Mouse (Mus musculus) lung, adult 10 weeks (tissue): Measurements from ENCODE around the gene Sun2. TPM values are rescaled to one million over a fixed set of nuclear protein-coding genes. Genes with fewer than 3 reads are reported as not detected.

Experiments
- polyA plus RNA-seq: library from polyadenylated mRNA; stranded (reverse); fragments of 350-450 nt; fragmentation: Illumina TruSeq; extraction: RNeasy Lipid Tissue Mini Kit (QIAGEN cat#74804); gene quantifications from one replicate; pipeline ENCODE4 v1.2.3, GENCODE M21; 2014; ENCODE audit warnings: low read depth, low replicate concordance; ENCODE audit not compliant: insufficient read depth

Sun2 gene
- 45.6 TPM for polyA plus RNA-seq

GRCm38 (mm10) chr15:79741921-79742705 is at the start of gene Sun2:
Gene Sun2 (minus strand): TSS chr15:79742536.

GRCm38 (mm10) chr15:79777749-79778148 is 35.4 kb upstream of the Sun2 start, which contains the start of gene Dnal4:
Gene Dnal4 (minus strand): TSS chr15:79777849.

GRCm38 (mm10) chr15:79690426-79691022 is 51.8 kb downstream of the Sun2 start, which contains the start of gene Gtpbp1:
Gene Gtpbp1 (plus strand): TSS chr15:79690845.

GRCm38 (mm10) chr15:79687646-79688267 is 54.6 kb downstream of the Sun2 start, which contains the start of gene Josd1:
Gene Josd1 (minus strand): TSS chr15:79687919.

Other genes with a start within 250 kb of the Sun2 start
- gene Kcnj4, start 237.3 kb downstream of the Sun2 start, polyA plus RNA-seq: not detected
- 17.2 TPM for gene Kdelr3, start 226.1 kb downstream of the Sun2 start, polyA plus RNA-seq
- 82.4 TPM for gene Ddx17, start 195.8 kb downstream of the Sun2 start, polyA plus RNA-seq
- gene Dmc1, start 137.4 kb downstream of the Sun2 start, polyA plus RNA-seq: 0.50 TPM
- gene Fam227a, start 83.6 kb downstream of the Sun2 start, polyA plus RNA-seq: 1.6 TPM
- 27.9 TPM for gene Cby1, start 83.3 kb downstream of the Sun2 start, polyA plus RNA-seq
- 128 TPM for gene Tomm22, start 71.7 kb downstream of the Sun2 start, polyA plus RNA-seq
- gene Josd1, start 54.6 kb downstream of the Sun2 start, polyA plus RNA-seq: 12.8 TPM
- 15.3 TPM for gene Gtpbp1, start 51.7 kb downstream of the Sun2 start, polyA plus RNA-seq
- gene Dnal4, start 35.3 kb upstream of the Sun2 start, polyA plus RNA-seq: 25.3 TPM
- gene Nptxr, start 62.2 kb upstream of the Sun2 start, polyA plus RNA-seq: 1.9 TPM
- gene Npcd, start 91.7 kb upstream of the Sun2 start, polyA plus RNA-seq: not detected
- gene Cbx6, start 92.2 kb upstream of the Sun2 start, polyA plus RNA-seq: 39.3 TPM
- gene Apobec3, start 149.1 kb upstream of the Sun2 start, polyA plus RNA-seq: 31.3 TPM
- gene Cbx7, start 228.6 kb upstream of the Sun2 start, polyA plus RNA-seq: 34.4 TPM